Mouse (Mus musculus) brown adipose tissue, adult 24 weeks (tissue): Measurements from ENCODE around the gene Rpl11. TPM values are rescaled to one million over a fixed set of nuclear protein-coding genes. Genes with fewer than 3 reads are reported as not detected.
"Not testable (repeated sequence)": the region's sequence is repeated elsewhere in the genome, so short reads cannot be mapped to it uniquely, and the experiment has no call there.

Experiments used
- H3K27ac ChIP-seq: fragments of 200-500 bp; replicated peaks from 2 replicates; pipeline ENCODE4 v1.5.1; 2012; ENCODE audit warnings: low read depth, mild to moderate bottlenecking, low read length
- H3K4me1 ChIP-seq: fragments of 200-500 bp; 2 replicates; pipeline ENCODE4 v1.6.1; 2012; ENCODE audit warnings: low read length, mixed read lengths; ENCODE audit not compliant: control insufficient read depth, insufficient read depth, insufficient read length
- H3K4me3 ChIP-seq: fragments of 200-500 bp; 2 replicates; pipeline ENCODE4 v1.5.1; 2012; ENCODE audit warnings: low read depth, mild to moderate bottlenecking, low read length, moderate library complexity; ENCODE audit not compliant: insufficient read depth
- polyA plus RNA-seq: library from polyadenylated mRNA; stranded (reverse); fragments of >200 nt; gene quantifications from 2 replicates; pipeline ENCODE4 v1.2.4, GENCODE M21; 2012; ENCODE audit not compliant: missing spikeins, insufficient read depth, insufficient read length

Gene Rpl11
- polyA plus RNA-seq, 1 experiment: 772 TPM

GRCm38 (mm10) chr4:135985769-135986168 is 67.5 kb downstream of the Rpl11 start:
- no peak overlapping the region for H3K27ac ChIP-seq
- H3K4me3 ChIP-seq: peak overlapping the region; percentile 65; the same call in 1 of the 2 replicates
- peaks cover 3% of the 10 kb centered on the region; the same call in 1 of the 2 replicates for H3K4me1 ChIP-seq

GRCm38 (mm10) chr4:135985193-135985592 is 68.0 kb downstream of the Rpl11 start:
- Histone ChIP-seq H3K4me3 (no peak overlapping the region), H3K4me1 (peaks cover 3% of the 10 kb centered on the region; the same call in 1 of the 2 replicates), H3K27ac (no peak overlapping the region)

- H3K4me1 ChIP-seq: peaks cover 3% of the 10 kb centered on the region; the same call in 1 of the 2 replicates
- H3K27ac ChIP-seq: no peak overlapping the region
- H3K4me3 ChIP-seq: no peak overlapping the region
Measured at GRCm38 (mm10) chr4:135984556-135984955, 68.7 kb downstream of the Rpl11 start.

GRCm38 (mm10) chr4:135981524-135982063 is 71.6 kb downstream of the Rpl11 start:
- Histone ChIP-seq H3K4me1 (peaks cover 3% of the 10 kb centered on the region; the same call in 1 of the 2 replicates), H3K4me3 (no peak overlapping the region), H3K27ac (no peak overlapping the region)

DNA sequence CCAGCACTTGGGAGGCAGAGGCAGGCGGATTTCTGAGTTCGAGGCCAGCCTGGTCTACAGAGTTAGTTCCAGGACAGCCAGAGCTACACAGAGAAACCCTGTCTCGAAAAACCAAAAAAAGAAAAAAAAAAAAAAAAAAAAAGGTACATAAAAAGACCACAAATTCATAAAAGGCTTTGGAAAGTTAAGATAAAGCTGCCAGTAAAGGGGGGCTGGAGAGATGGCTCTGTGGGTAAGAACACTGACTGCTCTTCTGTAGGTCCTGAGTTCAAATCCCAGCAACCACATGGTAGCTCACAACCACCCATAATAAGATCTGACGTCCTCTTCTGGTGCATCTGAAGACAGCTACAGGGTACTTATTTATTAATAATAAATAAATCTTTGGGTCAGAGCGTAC is 73.0 kb downstream of the Rpl11 start:
- H3K4me1 ChIP-seq, H3K4me3 ChIP-seq, H3K27ac ChIP-seq: not testable (repeated sequence)

Other genes with a start within 250 kb of the Rpl11 start
- 58.3 and 62.6 TPM in 2 replicates for gene Srsf10, start 197.7 kb downstream of the Rpl11 start, polyA plus RNA-seq
- gene Pnrc2, start 179.6 kb downstream of the Rpl11 start, polyA plus RNA-seq: 86.4 and 125 TPM in 2 replicates
- 0.55 and 0.58 TPM in 2 replicates for gene Cnr2, start 158.0 kb downstream of the Rpl11 start, polyA plus RNA-seq
- 106 and 110 TPM in 2 replicates for gene Fuca1, start 132.7 kb downstream of the Rpl11 start, polyA plus RNA-seq
- gene Hmgcl, start 107.0 kb downstream of the Rpl11 start, polyA plus RNA-seq: 45.1 and 79.9 TPM in 2 replicates
- 40.3 and 53.3 TPM in 2 replicates for gene Gale, start 89.7 kb downstream of the Rpl11 start, polyA plus RNA-seq
- gene Lypla2, start 80.8 kb downstream of the Rpl11 start, polyA plus RNA-seq: 29.3 and 29.8 TPM in 2 replicates
- 20.3 and 31.3 TPM in 2 replicates for gene Pithd1, start 66.2 kb downstream of the Rpl11 start, polyA plus RNA-seq
- 28.3 and 33.8 TPM in 2 replicates for gene Eloa, start 31.7 kb downstream of the Rpl11 start, polyA plus RNA-seq
- 75.0 and 78.1 TPM in 2 replicates for gene Id3, start 90.1 kb upstream of the Rpl11 start, polyA plus RNA-seq
- 2.9 and 6.4 TPM in 2 replicates for gene E2f2, start 119.0 kb upstream of the Rpl11 start, polyA plus RNA-seq
- gene Asap3, start 152.9 kb upstream of the Rpl11 start, polyA plus RNA-seq: 1.0 and 1.2 TPM in 2 replicates
- gene Tcea3, start 194.3 kb upstream of the Rpl11 start, polyA plus RNA-seq: 10.3 and 11.6 TPM in 2 replicates
- 3.9 and 6.9 TPM in 2 replicates for gene Zfp46, start 231.3 kb upstream of the Rpl11 start, polyA plus RNA-seq